Mouse (Mus musculus) liver, embryonic 14.5 days (tissue): ENCODE data around the gene Zbtb3. TPM values are rescaled to one million over a fixed set of nuclear protein-coding genes. Genes with fewer than 3 reads are reported as not detected.

ENCODE experiments used
- ATAC-seq: fragments of 200-750 bp; cut with Nextera tagmentation; 2 replicates; pipeline ENCODE4 v1.8.0; 2017; ENCODE audit warnings: moderate number of reproducible peaks, mild to moderate bottlenecking, moderate library complexity; ENCODE audit not compliant: insufficient read depth
- DNase-seq, 3 experiments: peaks; one replicate each; pipeline ENCODE4 v3.0.0-alpha.2; 2012 to 2013; ENCODE audit warnings: low read depth in 3 of 3, low spot score in 3 of 3
- H3K27ac ChIP-seq: fragments of 300-500 bp; sonication (generic); 2 replicates; pipeline ENCODE4 v1.5.1; 2014; ENCODE audit warnings: moderate library complexity, mild to moderate bottlenecking, control low read depth, inconsistent platforms
- H3K27me3 ChIP-seq: fragments of 300-500 bp; sonication (generic); 2 replicates; pipeline ENCODE4 v1.6.1; 2014; ENCODE audit warnings: mild to moderate bottlenecking, low read length, moderate library complexity; ENCODE audit not compliant: control insufficient read depth, insufficient read depth
- H3K36me3 ChIP-seq: fragments of 300-500 bp; sonication (generic); replicated peaks from 2 replicates; pipeline ENCODE4 v1.6.1; 2014; ENCODE audit warnings: low read depth; ENCODE audit not compliant: control insufficient read depth, insufficient read depth
- H3K4me1 ChIP-seq, 2 experiments: fragments of 200-500 bp in 1 of 2; fragments of 300-500 bp in 1 of 2; sonication (generic) in 1 of 2; replicated peaks; 2 replicates each; pipeline ENCODE4 v1.6.1; 2012 to 2014; ENCODE audit warnings: antibody characterized with exemption in 1 of 2, inconsistent platforms in 1 of 2, low read length in 1 of 2; ENCODE audit not compliant: control insufficient read depth in 2 of 2, insufficient read depth in 2 of 2
- H3K4me2 ChIP-seq: fragments of 300-500 bp; sonication (generic); 2 replicates; pipeline ENCODE4 v1.6.1; 2014; ENCODE audit warnings: low read depth, mild to moderate bottlenecking, control low read depth, moderate library complexity
- H3K4me3 ChIP-seq, 2 experiments: fragments of 200-500 bp in 1 of 2; fragments of 300-500 bp in 1 of 2; sonication (generic) in 1 of 2; 2 replicates each; pipeline ENCODE4 v1.5.1; 2012 to 2014; ENCODE audit warnings: low read depth in 2 of 2, low read length in 2 of 2, mild to moderate bottlenecking in 2 of 2, control low read depth in 1 of 2, inconsistent platforms in 1 of 2, moderate library complexity in 1 of 2; ENCODE audit not compliant: insufficient read depth in 1 of 2
- H3K9ac ChIP-seq: fragments of 300-500 bp; sonication (generic); replicated peaks from 2 replicates; pipeline ENCODE4 v1.6.1; 2014; ENCODE audit warnings: mild to moderate bottlenecking, control low read depth, moderate library complexity
- H3K9me3 ChIP-seq: fragments of 300-500 bp; sonication (generic); 2 replicates; pipeline ENCODE4 v1.6.1; 2016; ENCODE audit warnings: low read length, mixed read lengths; ENCODE audit not compliant: control insufficient read depth
- CTCF ChIP-seq: IDR thresholded peaks from 2 replicates; pipeline ENCODE4 v1.5.1; 2016; ENCODE audit warnings: antibody characterized with exemption, low read depth, control low read depth
- EP300 ChIP-seq: IDR thresholded peaks from 2 replicates; pipeline ENCODE4 v1.6.1; 2016; ENCODE audit warnings: antibody characterized with exemption, low read depth
- WGBS: fragments of 180-500 bp; shearing (Covaris S2); extraction: QIAGEN DNeasy Blood & Tissue Kit; methylation state at CpG from one replicate; pipeline ENCODE4 v1.1.7; 2014; ENCODE audit not compliant: insufficient replicate concordance; 5-methylcytosine and 5-hydroxymethylcytosine counted together
- polyA plus RNA-seq, 2 experiments: library from polyadenylated mRNA; depleted of rRNA in 1 of 2; stranded (reverse) in 1 of 2; unstranded in 1 of 2; fragments of >200 nt; fragmentation: Nextera tagmentation in 1 of 2; extraction: Ambion mirVana in 1 of 2; gene quantifications; 2 replicates each; pipeline versions ENCODE4 v1.2.1 to v1.2.3; 2012 to 2014

Gene Zbtb3
- polyA plus RNA-seq, 2 experiments, result 0.98 to 1.5 TPM

GRCm38 (mm10) chr19:8841012-8841411 lies 38.7 kb downstream of the Zbtb3 start:
- WGBS, result 73% methylated on average over 7 of the region's 7 CpGs
- no peak overlapping the region for H3K27ac ChIP-seq

GRCm38 (mm10) chr19:8842961-8843360 lies 40.6 kb downstream of the Zbtb3 start:
- no peak for ATAC-seq
- H3K4me3 ChIP-seq, result no peak overlapping the region
- no peaks in the 10 kb centered on the region for H3K27me3 ChIP-seq
- DNase-seq, result no peak
- H3K9me3 ChIP-seq, result no peaks in the 10 kb centered on the region
- TF ChIP-seq EP300, result no peak
- no peak for TF ChIP-seq CTCF
- H3K9ac ChIP-seq, result no peak overlapping the region
- no peak overlapping the region for H3K4me2 ChIP-seq
- peaks cover 8% of the 10 kb centered on the region for H3K36me3 ChIP-seq
- WGBS, result 69% methylated on average over 6 of the region's 6 CpGs
- no peak overlapping the region for H3K27ac ChIP-seq
- peaks cover 4 to 24% of the 10 kb centered on the region in 2 experiments for H3K4me1 ChIP-seq

More at GRCm38 (mm10) chr19:8841012-8841411, 38.7 kb downstream of the Zbtb3 start:
- TF ChIP-seq CTCF (no peak), EP300 (no peak)
- no peaks in the 10 kb centered on the region; the same call in none of the 2 replicates for H3K36me3 ChIP-seq
- ATAC-seq (no peak), DNase-seq (no peak)
- H3K9me3 ChIP-seq, result no peaks in the 10 kb centered on the region
- H3K4me3 ChIP-seq, result peak overlapping the region; percentile 55 to 56; a peak in 3 of 4 replicates
- H3K9ac ChIP-seq, result peak overlapping the region; percentile 51
- peak overlapping the region; percentile 64 for H3K4me2 ChIP-seq
- no peaks in the 10 kb centered on the region for H3K27me3 ChIP-seq
- H3K4me1 ChIP-seq, result peaks cover 4 to 28% of the 10 kb centered on the region in 2 experiments

GRCm38 (mm10) chr19:8844371-8845129 lies 42.2 kb downstream of the Zbtb3 start:
- Histone ChIP-seq H3K4me2 (no peak overlapping the region), H3K4me1 (peaks cover 0 to 12% of the 10 kb centered on the region in 2 experiments; a peak in 3 of 4 replicates), H3K4me3 (no peak overlapping the region), H3K9me3 (no peaks in the 10 kb centered on the region), H3K27me3 (no peaks in the 10 kb centered on the region), H3K9ac (no peak overlapping the region), H3K27ac (no peak overlapping the region), H3K36me3 (peaks cover 8% of the 10 kb centered on the region)
- DNase-seq (peak; percentile 47 to 66 (median 54)), ATAC-seq (no peak)
- TF ChIP-seq EP300 (no peak), CTCF (peak; percentile 79)
- WGBS, result 62% methylated on average over 5 of the region's 5 CpGs

GRCm38 (mm10) chr19:8848356-8848755 lies 46.0 kb downstream of the Zbtb3 start:
- peaks cover 8% of the 10 kb centered on the region for H3K36me3 ChIP-seq
- H3K4me2 ChIP-seq, result no peak overlapping the region
- no peaks in the 10 kb centered on the region for H3K9me3 ChIP-seq
- no peak overlapping the region for H3K4me3 ChIP-seq
- no peak overlapping the region for H3K27ac ChIP-seq
- 0 out of 4 replicates have a peak, but pooled peaks cover 0 to 4% of the 10 kb centered on the region in 2 experiments for H3K4me1 ChIP-seq
- H3K27me3 ChIP-seq, result no peaks in the 10 kb centered on the region
- 81% methylated on average over 5 of the region's 5 CpGs for WGBS
- ATAC-seq, result no peak
- H3K9ac ChIP-seq, result no peak overlapping the region
- TF ChIP-seq CTCF (no peak), EP300 (no peak)
- no peak for DNase-seq

GRCm38 (mm10) chr19:8850402-8850901 lies 48.1 kb downstream of the Zbtb3 start, which contains the start of gene Lrrn4cl:
TSS of gene Lrrn4cl (plus strand) at chr19:8850768.
- Histone ChIP-seq H3K9ac (no peak within 1 kb of the TSS), H3K36me3 (peaks cover 8% of the 10 kb centered on the region), H3K4me2 (no peak within 1 kb of the TSS), H3K27ac (no peak within 1 kb of the TSS), H3K4me1 (0 out of 4 replicates have a peak, but pooled peaks cover 0 to 4% of the 10 kb centered on the region in 2 experiments), H3K27me3 (no peaks in the 10 kb centered on the region), H3K4me3 (no peak within 1 kb of the TSS), H3K9me3 (no peaks in the 10 kb centered on the region)
- ATAC-seq (no peak), DNase-seq (no peak)
- WGBS, result 40% methylated on average over 7 of the region's 7 CpGs
- TF ChIP-seq CTCF (no peak), EP300 (no peak)
